Mouse (Mus musculus): ENCODE measurements around the gene Uvrag. TPM values are rescaled to one million over a fixed set of nuclear protein-coding genes. Genes with fewer than 3 reads are reported as not detected.

Uvrag gene
- polyA plus RNA-seq, 1 experiment, result 40.2 TPM

DNA sequence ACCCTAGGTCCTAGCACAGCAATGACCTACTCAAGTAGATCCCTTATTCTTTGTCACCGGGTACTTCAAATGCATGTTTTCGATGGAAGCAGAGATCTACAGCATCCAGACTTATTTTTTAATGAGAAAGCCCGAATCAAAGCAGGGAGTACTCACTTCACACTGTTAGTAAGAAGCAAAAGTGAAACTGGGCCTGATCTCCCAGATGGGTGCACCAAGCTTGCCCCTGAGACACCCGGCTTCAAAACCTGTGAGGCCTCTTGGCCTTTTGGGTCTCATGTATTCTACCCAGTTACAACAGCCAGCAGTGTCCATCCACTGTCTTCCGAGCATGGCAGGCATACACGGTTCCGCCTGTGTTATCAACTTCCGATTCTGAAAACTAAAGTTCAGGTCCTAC is 12.0 kb downstream of the Uvrag start:
- TF ChIP-seq CTCF (IDR thresholded peaks at IDR 0.05; ENCODE audit: borderline replicate concordance, insufficient read depth, low read length) (no peak), POLR2A (IDR thresholded peaks at IDR 0.05; ENCODE audit: low read depth, low read length) (no peak)
- Histone ChIP-seq H3K4me3 (ENCODE audit: insufficient read depth, low read length) (no peak overlapping the region), H3K27ac (ENCODE audit: insufficient read depth, low read length) (no peak overlapping the region), H3K4me1 (ENCODE audit: control insufficient read depth, insufficient read depth, low read length) (peaks cover 17% of the 10 kb centered on the region; the same call in 1 of the 2 replicates)

GRCm38 (mm10) chr7:99128020-99128950 is 12.7 kb downstream of the Uvrag start:
- H3K4me3 ChIP-seq (ENCODE audit: insufficient read depth, low read length), result no peak overlapping the region
- TF ChIP-seq POLR2A (IDR thresholded peaks at IDR 0.05; ENCODE audit: low read depth, low read length) (no peak), CTCF (IDR thresholded peaks at IDR 0.05; ENCODE audit: borderline replicate concordance, insufficient read depth, low read length) (no peak)
- peaks cover 17% of the 10 kb centered on the region; the same call in 1 of the 2 replicates for H3K4me1 ChIP-seq (ENCODE audit: control insufficient read depth, insufficient read depth, low read length)
- H3K27ac ChIP-seq (ENCODE audit: insufficient read depth, low read length), result no peak overlapping the region

GRCm38 (mm10) chr7:99126057-99126456 is 14.9 kb downstream of the Uvrag start:
- no peak overlapping the region for H3K4me3 ChIP-seq (ENCODE audit: insufficient read depth, low read length)
- TF ChIP-seq CTCF (IDR thresholded peaks at IDR 0.05; ENCODE audit: borderline replicate concordance, insufficient read depth, low read length), result no peak
- TF ChIP-seq POLR2A (IDR thresholded peaks at IDR 0.05; ENCODE audit: low read depth, low read length), result no peak
- H3K4me1 ChIP-seq (ENCODE audit: control insufficient read depth, insufficient read depth, low read length), result peaks cover 15% of the 10 kb centered on the region; the same call in 1 of the 2 replicates
- H3K27ac ChIP-seq (ENCODE audit: insufficient read depth, low read length), result no peak overlapping the region

GRCm38 (mm10) chr7:99122651-99123050 is 18.3 kb downstream of the Uvrag start:
- TF ChIP-seq CTCF (IDR thresholded peaks at IDR 0.05; ENCODE audit: borderline replicate concordance, insufficient read depth, low read length) (no peak), POLR2A (IDR thresholded peaks at IDR 0.05; ENCODE audit: low read depth, low read length) (no peak)
- no peak overlapping the region for H3K4me3 ChIP-seq (ENCODE audit: insufficient read depth, low read length)
- H3K27ac ChIP-seq (ENCODE audit: insufficient read depth, low read length), result no peak overlapping the region
- 0 out of 2 replicates have a peak, but pooled peaks cover 9% of the 10 kb centered on the region for H3K4me1 ChIP-seq (ENCODE audit: control insufficient read depth, insufficient read depth, low read length)

GRCm38 (mm10) chr7:99120865-99121521 is 19.9 kb downstream of the Uvrag start:
- TF ChIP-seq CTCF (IDR thresholded peaks at IDR 0.05; ENCODE audit: borderline replicate concordance, insufficient read depth, low read length) (no peak), POLR2A (IDR thresholded peaks at IDR 0.05; ENCODE audit: low read depth, low read length) (no peak)
- 0 out of 2 replicates have a peak, but pooled peaks cover under 1% of the 10 kb centered on the region for H3K4me1 ChIP-seq (ENCODE audit: control insufficient read depth, insufficient read depth, low read length)
- H3K27ac ChIP-seq (ENCODE audit: insufficient read depth, low read length), result no peak overlapping the region
- H3K4me3 ChIP-seq (ENCODE audit: insufficient read depth, low read length), result no peak overlapping the region

GRCm38 (mm10) chr7:99120082-99120481 is 20.9 kb downstream of the Uvrag start:
- no peaks in the 10 kb centered on the region for H3K4me1 ChIP-seq (ENCODE audit: control insufficient read depth, insufficient read depth, low read length)
- no peak overlapping the region for H3K4me3 ChIP-seq (ENCODE audit: insufficient read depth, low read length)
- no peak overlapping the region for H3K27ac ChIP-seq (ENCODE audit: insufficient read depth, low read length)
- no peak for TF ChIP-seq POLR2A (IDR thresholded peaks at IDR 0.05; ENCODE audit: low read depth, low read length)
- no peak for TF ChIP-seq CTCF (IDR thresholded peaks at IDR 0.05; ENCODE audit: borderline replicate concordance, insufficient read depth, low read length)

GRCm38 (mm10) chr7:99116781-99117180 is 24.2 kb downstream of the Uvrag start:
- H3K4me1 ChIP-seq (ENCODE audit: control insufficient read depth, insufficient read depth, low read length), result no peaks in the 10 kb centered on the region
- no peak for TF ChIP-seq CTCF (IDR thresholded peaks at IDR 0.05; ENCODE audit: borderline replicate concordance, insufficient read depth, low read length)
- H3K4me3 ChIP-seq (ENCODE audit: insufficient read depth, low read length), result no peak overlapping the region
- H3K27ac ChIP-seq (ENCODE audit: insufficient read depth, low read length), result no peak overlapping the region

GRCm38 (mm10) chr7:99114006-99114726 is 26.8 kb downstream of the Uvrag start:
- no peak for TF ChIP-seq POLR2A (IDR thresholded peaks at IDR 0.05; ENCODE audit: low read depth, low read length)
- H3K4me3 ChIP-seq (ENCODE audit: insufficient read depth, low read length), result no peak overlapping the region
- H3K4me1 ChIP-seq (ENCODE audit: control insufficient read depth, insufficient read depth, low read length), result no peaks in the 10 kb centered on the region
- no peak overlapping the region for H3K27ac ChIP-seq (ENCODE audit: insufficient read depth, low read length)

DNA sequence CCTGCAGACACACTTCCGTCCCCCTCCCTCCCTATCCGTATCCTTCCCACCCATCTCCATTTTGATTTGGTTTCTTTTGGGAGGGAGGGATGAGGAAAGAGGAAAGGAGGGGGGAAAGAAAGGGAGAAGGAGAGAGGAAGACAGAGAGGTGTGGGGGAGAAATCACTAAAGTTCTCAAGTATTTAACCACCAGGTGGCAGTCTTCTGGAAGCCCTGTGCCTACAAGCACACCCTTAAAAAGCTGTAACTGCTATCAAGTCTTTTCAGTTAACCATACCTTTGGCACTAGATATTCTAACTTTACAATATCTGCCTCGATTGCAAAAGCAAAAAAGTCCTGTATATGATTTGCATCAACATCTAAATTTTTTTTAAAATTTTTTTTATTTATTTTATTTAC is 33.4 kb downstream of the Uvrag start:
- no peak for TF ChIP-seq CTCF (IDR thresholded peaks at IDR 0.05; ENCODE audit: borderline replicate concordance, insufficient read depth, low read length)
- no peak for TF ChIP-seq POLR2A (IDR thresholded peaks at IDR 0.05; ENCODE audit: low read depth, low read length)
- no peak overlapping the region for H3K27ac ChIP-seq (ENCODE audit: insufficient read depth, low read length)
- H3K4me1 ChIP-seq (ENCODE audit: control insufficient read depth, insufficient read depth, low read length), result no peaks in the 10 kb centered on the region

More for the DNA sequence above, 33.4 kb downstream of the Uvrag start:
- H3K4me3 ChIP-seq (ENCODE audit: insufficient read depth, low read length), result no peak overlapping the region
